Mouse (Mus musculus) midbrain, embryonic 11.5 days (tissue): Measurements from ENCODE around the gene Psmb10. TPM values are rescaled to one million over a fixed set of nuclear protein-coding genes. Genes with fewer than 3 reads are reported as not detected.

ENCODE experiments used
- ATAC-seq: fragments of 200-750 bp; cut with Nextera tagmentation; 2 replicates; pipeline ENCODE4 v1.8.0; 2017; ENCODE audit warnings: moderate TSS enrichment, moderate library complexity; ENCODE audit not compliant: low FRiP score
- DNase-seq: peaks from one replicate; pipeline ENCODE4 v3.0.0; 2015; ENCODE audit warnings: low spot score; ENCODE audit errors: missing footprints
- H3K27ac ChIP-seq: fragments of 300-500 bp; sonication (generic); 2 replicates; pipeline ENCODE4 v1.5.1; 2014; ENCODE audit warnings: low read depth, low read length
- H3K27me3 ChIP-seq: fragments of 300-500 bp; sonication (generic); 2 replicates; pipeline ENCODE4 v1.6.1; 2014; ENCODE audit warnings: mild to moderate bottlenecking, low read length, moderate library complexity, mixed read lengths; ENCODE audit not compliant: control insufficient read depth, insufficient read depth
- H3K36me3 ChIP-seq: fragments of 300-500 bp; sonication (generic); 2 replicates; pipeline ENCODE4 v1.6.1; 2014; ENCODE audit warnings: mild to moderate bottlenecking, low read length, moderate library complexity, mixed read lengths; ENCODE audit not compliant: control insufficient read depth, insufficient read depth
- H3K4me1 ChIP-seq: fragments of 300-500 bp; sonication (generic); 2 replicates; pipeline ENCODE4 v1.6.1; 2014; ENCODE audit warnings: low read length; ENCODE audit not compliant: control insufficient read depth, insufficient read depth
- H3K4me2 ChIP-seq: fragments of 300-500 bp; sonication (generic); 2 replicates; pipeline ENCODE4 v1.6.1; 2014; ENCODE audit warnings: mild to moderate bottlenecking, moderate library complexity
- H3K4me3 ChIP-seq: fragments of 300-500 bp; sonication (generic); 2 replicates; pipeline ENCODE4 v1.5.1; 2014; ENCODE audit warnings: low read depth, low read length
- H3K9ac ChIP-seq: fragments of 300-500 bp; sonication (generic); 2 replicates; pipeline ENCODE4 v1.6.1; 2014; ENCODE audit warnings: low read length
- H3K9me3 ChIP-seq: fragments of 300-500 bp; sonication (generic); 2 replicates; pipeline ENCODE4 v1.6.1; 2016; ENCODE audit warnings: low read length; ENCODE audit not compliant: control insufficient read depth
- WGBS: fragments of 180-500 bp; shearing (Covaris S2); extraction: QIAGEN DNeasy Blood & Tissue Kit; methylation state at CpG from one replicate; pipeline ENCODE4 v1.1.7; 2014; 5-methylcytosine and 5-hydroxymethylcytosine counted together
- polyA plus RNA-seq: library from polyadenylated mRNA; unstranded; fragments of >200 nt; fragmentation: Nextera tagmentation; extraction: Ambion mirVana; gene quantifications from 2 replicates; pipeline ENCODE4 v1.2.1, GENCODE M21; 2014

The Psmb10 gene
- polyA plus RNA-seq, 1 experiment from 2014 or later = 26.9 TPM

DNA sequence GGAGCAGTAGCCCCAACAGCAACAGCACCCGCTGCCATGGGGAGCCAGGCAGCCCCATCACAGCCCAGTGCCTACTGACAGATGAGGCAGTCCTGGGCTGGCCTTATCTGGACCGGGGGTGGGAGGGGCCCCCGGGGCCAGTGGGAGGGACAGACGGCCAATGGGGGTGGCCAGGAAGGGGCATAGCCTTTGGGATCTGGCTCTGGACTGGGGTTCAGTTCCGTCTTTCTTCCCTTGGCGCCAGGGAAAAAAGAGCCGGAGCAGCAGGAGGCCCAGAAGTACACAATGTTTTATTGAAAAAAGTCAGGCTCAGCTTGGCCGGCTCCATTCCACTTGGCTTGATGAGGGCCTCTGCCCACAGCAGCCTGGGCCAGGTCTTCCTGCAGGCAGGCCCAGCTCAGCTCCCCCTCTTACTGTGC is 5.1 kb upstream of the Psmb10 start, which contains the start of gene Lcat:
TSS of gene Lcat (minus strand) at position 62 of the 419 bp plus-strand sequence.
- no peak within 1 kb of the TSS for H3K4me2 ChIP-seq
- DNase-seq = peak; percentile 6
- H3K9ac ChIP-seq = no peak within 1 kb of the TSS
- WGBS = 79% methylated on average over 8 of the region's 8 CpGs
- no peaks in the 10 kb centered on the region for H3K4me1 ChIP-seq
- no peaks in the 10 kb centered on the region for H3K36me3 ChIP-seq
- H3K4me3 ChIP-seq = no peak within 1 kb of the TSS
- no peak within 1 kb of the TSS for H3K27ac ChIP-seq
- no peaks in the 10 kb centered on the region for H3K27me3 ChIP-seq
- no peak for ATAC-seq
- no peaks in the 10 kb centered on the region for H3K9me3 ChIP-seq

DNA sequence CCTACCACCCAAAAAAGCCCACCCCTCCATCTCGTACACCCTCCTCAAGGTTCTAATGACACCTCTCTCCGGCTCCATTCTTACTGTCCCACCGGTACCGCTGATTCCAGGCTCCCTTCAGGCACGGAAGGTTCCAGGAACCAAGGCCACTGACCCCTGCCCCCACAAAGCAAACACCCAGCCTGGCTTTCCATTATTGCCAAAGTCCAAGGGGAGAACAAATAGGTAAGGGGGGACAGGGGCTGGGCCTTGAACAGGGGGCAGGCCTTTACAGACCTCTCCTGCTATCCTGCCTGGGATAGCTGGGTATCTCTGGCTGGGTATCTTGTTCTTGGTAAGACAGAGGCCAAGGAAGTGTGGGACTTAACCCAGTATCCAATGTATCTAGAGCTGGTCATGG is 4.3 kb upstream of the Psmb10 start:
- no peak overlapping the region for H3K27ac ChIP-seq
- H3K36me3 ChIP-seq = no peaks in the 10 kb centered on the region
- DNase-seq = no peak
- H3K9ac ChIP-seq = no peak overlapping the region
- 93% methylated on average over 5 of the region's 5 CpGs for WGBS
- H3K27me3 ChIP-seq = no peaks in the 10 kb centered on the region
- H3K4me1 ChIP-seq = peaks cover 3% of the 10 kb centered on the region
- ATAC-seq = no peak
- H3K9me3 ChIP-seq = no peaks in the 10 kb centered on the region
- no peak overlapping the region for H3K4me3 ChIP-seq
- no peak overlapping the region for H3K4me2 ChIP-seq

DNA sequence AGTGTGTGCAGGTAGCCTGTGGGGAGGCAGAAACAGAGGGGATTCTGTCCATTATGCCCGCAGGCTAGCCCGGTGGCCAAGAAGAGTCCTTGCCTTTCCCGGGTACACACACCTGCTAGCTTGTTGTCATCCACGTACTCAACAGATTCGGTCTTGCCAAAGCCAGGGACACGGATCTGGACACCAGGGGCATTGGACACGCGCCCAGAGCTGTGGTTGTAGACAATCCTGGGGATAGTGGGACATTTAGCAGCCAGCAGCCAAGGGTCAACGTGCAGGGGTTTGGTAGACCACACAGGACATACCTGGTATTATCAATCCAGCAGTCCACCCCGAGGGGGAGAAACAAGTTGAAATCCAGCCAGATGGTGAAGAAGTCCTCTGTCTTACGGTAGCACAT is 3.8 kb upstream of the Psmb10 start:
- no peak overlapping the region for H3K27ac ChIP-seq
- peaks cover 3% of the 10 kb centered on the region for H3K4me1 ChIP-seq
- no peaks in the 10 kb centered on the region for H3K27me3 ChIP-seq
- H3K9ac ChIP-seq = no peak overlapping the region
- WGBS = 95% methylated on average over 11 of the region's 11 CpGs
- H3K36me3 ChIP-seq = no peaks in the 10 kb centered on the region
- H3K4me3 ChIP-seq = no peak overlapping the region
- no peak overlapping the region for H3K4me2 ChIP-seq
- no peaks in the 10 kb centered on the region for H3K9me3 ChIP-seq
- ATAC-seq (no peak), DNase-seq (no peak)

DNA sequence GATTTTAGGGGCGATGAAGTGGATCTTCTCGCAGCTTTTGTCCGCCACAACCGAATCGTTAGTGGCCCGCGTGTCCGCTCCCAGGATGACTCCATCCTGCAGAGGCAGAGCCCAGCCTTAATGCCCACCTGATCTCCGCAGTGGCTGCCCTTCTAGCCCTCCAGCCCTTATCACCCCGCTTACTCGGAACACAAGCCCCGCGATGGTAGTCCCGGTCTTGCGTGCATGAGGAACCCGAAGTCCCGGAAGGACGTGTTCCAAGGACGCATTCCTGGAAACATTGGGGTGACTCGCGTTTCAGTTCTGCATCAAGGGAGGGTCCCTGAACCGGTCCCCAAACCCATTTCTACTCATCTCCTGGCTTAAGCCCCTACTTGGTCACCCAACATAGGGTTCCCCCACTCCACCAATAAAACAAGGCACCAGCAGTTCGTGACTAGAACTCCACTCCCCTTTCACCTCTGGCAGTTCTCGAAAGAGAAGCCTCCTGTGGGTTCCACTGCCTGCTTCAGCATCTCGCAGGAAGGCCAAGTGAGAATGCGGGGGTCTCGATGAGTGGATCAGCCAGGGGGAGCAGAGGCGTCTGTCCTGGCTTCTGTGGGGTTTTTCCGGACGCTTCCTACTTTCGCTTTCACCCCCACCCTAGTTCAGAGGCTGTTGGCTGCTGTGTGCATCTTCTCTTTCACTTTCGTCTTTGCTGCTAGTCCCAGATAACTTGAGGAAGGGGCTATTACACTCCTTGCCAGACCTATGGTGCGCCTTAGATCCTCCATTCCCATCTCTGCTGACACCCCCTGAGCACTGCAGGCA is 543 bp downstream of the Psmb10 start:
- no peaks in the 10 kb centered on the region for H3K36me3 ChIP-seq
- no peaks in the 10 kb centered on the region for H3K27me3 ChIP-seq
- H3K4me1 ChIP-seq = peaks cover 3% of the 10 kb centered on the region
- 2% methylated on average over 33 of the region's 33 CpGs for WGBS
- DNase-seq (peak; percentile 91), ATAC-seq (peak; percentile 36)
- peak overlapping the region; percentile 67 for H3K27ac ChIP-seq
- H3K4me3 ChIP-seq = peak overlapping the region; percentile 75
- peak overlapping the region; percentile 96 for H3K4me2 ChIP-seq
- peak overlapping the region; percentile 89 for H3K9ac ChIP-seq
- H3K9me3 ChIP-seq = no peaks in the 10 kb centered on the region

DNA sequence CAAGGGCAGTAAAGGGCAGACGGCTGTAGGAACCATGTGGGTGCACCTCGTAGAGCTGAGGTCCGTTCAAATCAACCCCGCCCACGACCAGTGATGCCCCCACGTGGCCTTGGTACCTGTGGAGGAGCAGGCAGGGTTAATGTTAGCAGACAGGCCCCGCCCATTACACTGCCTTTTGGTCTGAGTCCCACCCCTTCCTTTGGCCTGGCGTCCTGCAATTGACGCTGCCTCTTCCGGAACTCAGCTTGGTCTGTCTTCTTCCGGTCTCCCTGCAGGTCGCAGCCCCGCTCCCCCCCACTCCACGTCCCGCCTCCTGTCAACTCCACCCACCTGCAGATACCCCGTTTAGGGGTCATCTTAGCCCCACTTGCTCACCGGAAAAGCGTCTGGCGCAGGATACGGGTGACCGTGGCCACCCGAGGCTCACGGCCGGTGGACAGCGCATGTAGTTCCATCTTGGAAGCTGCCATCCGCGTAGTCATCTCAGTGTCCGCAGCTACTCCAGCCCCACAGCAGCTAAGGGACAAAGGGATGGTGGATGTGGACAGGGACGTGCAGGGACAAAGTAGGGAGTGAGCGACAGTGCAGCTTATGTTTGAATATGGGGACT is 1.3 kb downstream of the Psmb10 start:
- ATAC-seq (peak; percentile 92), DNase-seq (peak; percentile 97)
- H3K27ac ChIP-seq = peak overlapping the region; percentile 67
- under 1% methylated on average over 30 of the region's 30 CpGs for WGBS
- peak overlapping the region; percentile 96 for H3K4me2 ChIP-seq
- no peaks in the 10 kb centered on the region for H3K36me3 ChIP-seq
- H3K9me3 ChIP-seq = no peaks in the 10 kb centered on the region
- peaks cover 3% of the 10 kb centered on the region for H3K4me1 ChIP-seq
- peak overlapping the region; percentile 89 for H3K9ac ChIP-seq
- peak overlapping the region; percentile 75 for H3K4me3 ChIP-seq
- H3K27me3 ChIP-seq = no peaks in the 10 kb centered on the region

DNA sequence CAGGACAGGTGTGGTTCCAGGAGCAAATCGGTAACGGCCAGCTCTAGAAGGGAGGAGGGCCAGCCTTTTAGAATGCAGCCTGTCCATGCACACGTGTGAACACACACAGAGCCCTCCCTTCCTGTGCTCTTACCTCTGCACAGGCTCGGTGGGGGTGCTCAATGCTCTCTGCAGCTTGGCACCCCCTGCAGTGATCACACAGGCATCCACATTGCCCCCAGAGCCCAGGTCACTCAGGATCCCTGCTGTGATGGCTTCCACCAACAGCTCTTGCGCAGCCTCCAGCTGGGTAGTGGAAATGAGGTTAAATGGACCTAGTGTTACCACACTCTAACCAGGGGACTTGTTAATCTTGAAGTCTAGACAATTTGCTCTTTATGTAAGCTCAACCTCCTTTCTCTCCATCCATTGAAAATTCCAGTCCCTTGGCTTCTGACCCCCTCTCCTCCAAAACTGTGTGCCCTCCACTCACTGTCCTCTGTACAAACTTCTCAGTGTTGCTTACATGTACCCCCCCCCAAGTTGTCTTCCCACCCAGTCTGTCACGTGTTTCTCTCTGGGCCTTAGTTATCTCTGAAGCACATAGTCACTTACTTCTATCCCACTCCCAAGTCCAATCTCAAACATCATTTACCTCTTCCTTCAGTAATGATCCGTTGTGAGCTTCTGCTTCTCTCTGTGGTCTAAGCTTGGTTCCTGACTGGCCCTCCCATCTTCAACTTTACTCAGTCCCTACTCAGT is 2.2 kb downstream of the Psmb10 start:
- WGBS = 37% methylated on average over 7 of the region's 7 CpGs
- Histone ChIP-seq H3K4me3 (peak overlapping the region; percentile 75), H3K27ac (no peak overlapping the region), H3K27me3 (no peaks in the 10 kb centered on the region), H3K9ac (peak overlapping the region; percentile 89), H3K4me2 (peak overlapping the region; percentile 96), H3K9me3 (no peaks in the 10 kb centered on the region), H3K4me1 (peaks cover 3% of the 10 kb centered on the region), H3K36me3 (no peaks in the 10 kb centered on the region)
- DNase-seq (peak; percentile 70), ATAC-seq (no peak)

DNA sequence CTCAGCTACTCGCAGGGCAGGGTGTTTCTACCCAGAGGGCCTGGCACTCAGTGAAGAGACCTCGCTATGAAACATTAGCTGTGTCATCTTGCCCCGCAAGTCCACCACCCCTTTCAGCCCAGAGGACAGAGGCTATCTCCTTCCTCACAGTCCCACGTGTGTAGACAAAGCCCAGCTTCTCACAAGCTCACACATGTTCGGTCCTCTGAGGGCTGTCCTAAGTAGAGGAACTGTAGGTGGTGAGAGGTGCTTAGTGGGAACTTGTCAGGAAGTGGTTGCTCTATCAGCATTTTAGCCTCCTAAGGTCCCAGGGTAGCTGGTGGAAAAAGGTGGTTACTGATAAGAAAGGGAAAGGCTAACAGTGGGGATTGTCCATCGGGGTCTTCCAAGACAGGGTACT is 3.1 kb downstream of the Psmb10 start:
- no peaks in the 10 kb centered on the region for H3K9me3 ChIP-seq
- H3K4me2 ChIP-seq = no peak overlapping the region
- H3K4me3 ChIP-seq = no peak overlapping the region
- H3K27ac ChIP-seq = no peak overlapping the region
- peaks cover 3% of the 10 kb centered on the region for H3K4me1 ChIP-seq
- no peak overlapping the region for H3K9ac ChIP-seq
- DNase-seq = no peak
- H3K36me3 ChIP-seq = no peaks in the 10 kb centered on the region
- no peaks in the 10 kb centered on the region for H3K27me3 ChIP-seq
- 83% methylated on average over 6 of the region's 6 CpGs for WGBS
- ATAC-seq = no peak

DNA sequence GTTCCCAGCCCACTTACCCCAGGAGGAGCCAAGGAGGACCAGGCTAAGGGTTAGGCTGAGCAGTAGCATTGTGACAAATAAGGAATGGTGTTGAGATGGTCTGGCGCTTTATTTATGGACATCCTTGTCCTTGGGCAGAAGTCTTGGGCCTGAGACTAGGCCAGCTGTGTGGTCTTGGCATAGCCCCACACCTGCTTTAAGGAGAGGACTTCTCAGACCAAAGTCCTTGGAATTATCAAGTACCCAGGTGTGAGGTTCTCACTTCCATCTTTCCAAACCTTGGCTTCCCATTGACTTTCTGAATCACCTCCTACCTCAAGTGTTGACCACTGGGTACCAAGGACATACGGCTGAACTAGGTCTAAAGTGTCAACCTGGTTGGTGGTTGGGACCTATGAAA is 4.5 kb downstream of the Psmb10 start, which contains the start of gene Ctrl:
TSS of gene Ctrl (minus strand) at position 101 of the 400 bp plus-strand sequence.
- DNase-seq (no peak), ATAC-seq (no peak)
- no peak within 1 kb of the TSS for H3K9ac ChIP-seq
- H3K4me2 ChIP-seq = no peak within 1 kb of the TSS
- no peak within 1 kb of the TSS for H3K27ac ChIP-seq
- H3K4me3 ChIP-seq = no peak within 1 kb of the TSS
- H3K36me3 ChIP-seq = no peaks in the 10 kb centered on the region
- WGBS = 93% methylated on average over 2 of the region's 2 CpGs
- no peaks in the 10 kb centered on the region for H3K27me3 ChIP-seq
- H3K4me1 ChIP-seq = peaks cover 3% of the 10 kb centered on the region
- H3K9me3 ChIP-seq = no peaks in the 10 kb centered on the region

DNA sequence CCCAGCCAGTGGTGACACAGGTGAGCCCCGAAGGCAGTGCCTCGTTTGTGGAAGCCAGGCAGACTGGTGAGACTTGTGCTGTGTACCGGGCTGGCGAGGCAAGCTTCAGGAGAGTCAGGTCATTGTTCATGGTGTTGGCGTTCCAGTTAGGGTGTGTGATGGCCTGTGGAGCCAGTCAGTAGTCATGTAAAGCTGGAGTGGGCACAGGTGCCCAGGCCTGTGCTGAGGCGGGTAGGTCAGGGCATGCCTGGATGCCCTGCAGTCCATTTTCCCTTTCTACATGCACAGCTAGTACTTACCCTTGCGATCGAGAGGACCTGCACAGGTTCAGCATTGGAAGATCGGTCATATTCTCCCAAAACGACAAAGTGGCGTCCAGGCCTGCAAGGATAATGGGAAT is 5.7 kb downstream of the Psmb10 start:
- DNase-seq = no peak
- no peak for ATAC-seq
- 88% methylated on average over 11 of the region's 11 CpGs for WGBS
- no peaks in the 10 kb centered on the region for H3K4me1 ChIP-seq
- no peak overlapping the region for H3K27ac ChIP-seq
- H3K9me3 ChIP-seq = no peaks in the 10 kb centered on the region
- H3K27me3 ChIP-seq = no peaks in the 10 kb centered on the region
- H3K4me3 ChIP-seq = no peak overlapping the region
- no peak overlapping the region for H3K9ac ChIP-seq
- H3K4me2 ChIP-seq = no peak overlapping the region
- H3K36me3 ChIP-seq = no peaks in the 10 kb centered on the region
